Mouse (Mus musculus): ENCODE results near the gene Lck. TPM values are rescaled to one million over a fixed set of nuclear protein-coding genes. Genes with fewer than 3 reads are reported as not detected.

The Lck gene
- polyA plus RNA-seq, 1 experiment from 2014 or later, result 6.8 TPM

GRCm38 (mm10) chr4:129505511-129505910 lies 67.9 kb downstream of the Lck start:
- Histone ChIP-seq H3K27me3 (no peaks in the 10 kb centered on the region), H3K4me2 (no peak overlapping the region), H3K9me3 (replicated peaks) (no peaks in the 10 kb centered on the region), H3K27ac (no peak overlapping the region), H3K4me3 (no peak overlapping the region), H3K9ac (no peak overlapping the region), H3K4me1 (replicated peaks) (peaks cover 53% of the 10 kb centered on the region), H3K36me3 (no peaks in the 10 kb centered on the region)
- ATAC-seq (replicated peaks; ENCODE audit: insufficient number of reproducible peaks, insufficient read depth, low FRiP score, low read depth), result no peak
- 91% methylated on average over 3 of the region's 3 CpGs for WGBS

GRCm38 (mm10) chr4:129502901-129503444 lies 70.5 kb downstream of the Lck start:
- Histone ChIP-seq H3K27ac (peak overlapping the region; percentile 18), H3K4me1 (replicated peaks) (peaks cover 57% of the 10 kb centered on the region), H3K27me3 (no peaks in the 10 kb centered on the region), H3K9ac (no peak overlapping the region), H3K9me3 (replicated peaks) (no peaks in the 10 kb centered on the region), H3K4me3 (no peak overlapping the region), H3K36me3 (no peaks in the 10 kb centered on the region), H3K4me2 (no peak overlapping the region)
- ATAC-seq (replicated peaks; ENCODE audit: insufficient number of reproducible peaks, insufficient read depth, low FRiP score, low read depth), result no peak
- 48% methylated on average over 11 of the region's 11 CpGs for WGBS

GRCm38 (mm10) chr4:129502327-129502888 lies 71.0 kb downstream of the Lck start:
- no peak for ATAC-seq (replicated peaks; ENCODE audit: insufficient number of reproducible peaks, insufficient read depth, low FRiP score, low read depth)
- Histone ChIP-seq H3K36me3 (no peaks in the 10 kb centered on the region), H3K27me3 (no peaks in the 10 kb centered on the region), H3K4me3 (no peak overlapping the region), H3K9me3 (replicated peaks) (no peaks in the 10 kb centered on the region), H3K27ac (peak overlapping the region; percentile 18), H3K4me1 (replicated peaks) (peaks cover 53% of the 10 kb centered on the region), H3K4me2 (no peak overlapping the region), H3K9ac (no peak overlapping the region)
- WGBS, result 46% methylated on average over 9 of the region's 9 CpGs

- peaks cover 64% of the 10 kb centered on the region for H3K4me1 ChIP-seq (replicated peaks)
- H3K9ac ChIP-seq, result peak overlapping the region; percentile 71
- H3K36me3 ChIP-seq, result no peaks in the 10 kb centered on the region
- H3K27ac ChIP-seq, result peak overlapping the region; percentile 94
- H3K4me3 ChIP-seq, result peak overlapping the region; percentile 64
- H3K4me2 ChIP-seq, result peak overlapping the region; percentile 82
- peak; percentile 89 for ATAC-seq (replicated peaks; ENCODE audit: insufficient number of reproducible peaks, insufficient read depth, low FRiP score, low read depth)
- no peaks in the 10 kb centered on the region for H3K27me3 ChIP-seq
- WGBS, result 2% methylated on average over 46 of the region's 49 CpGs
- H3K9me3 ChIP-seq (replicated peaks), result no peaks in the 10 kb centered on the region
Measured at GRCm38 (mm10) chr4:129500607-129501566, 72.6 kb downstream of the Lck start.

GRCm38 (mm10) chr4:129500017-129500416 lies 73.4 kb downstream of the Lck start:
- no peak for ATAC-seq (replicated peaks; ENCODE audit: insufficient number of reproducible peaks, insufficient read depth, low FRiP score, low read depth)
- Histone ChIP-seq H3K36me3 (no peaks in the 10 kb centered on the region), H3K9ac (0 out of 2 replicates have a peak overlapping the region, but pooled peaks have one; percentile 71), H3K4me3 (peak overlapping the region; percentile 64), H3K27ac (peak overlapping the region; percentile 94), H3K9me3 (replicated peaks) (no peaks in the 10 kb centered on the region), H3K4me2 (peak overlapping the region; percentile 82), H3K4me1 (replicated peaks) (peaks cover 71% of the 10 kb centered on the region), H3K27me3 (no peaks in the 10 kb centered on the region)
- WGBS, result 81% methylated on average over 8 of the region's 8 CpGs

- Histone ChIP-seq H3K27me3 (no peaks in the 10 kb centered on the region), H3K4me3 (no peak overlapping the region), H3K36me3 (no peaks in the 10 kb centered on the region), H3K4me2 (no peak overlapping the region), H3K4me1 (replicated peaks) (peaks cover 66% of the 10 kb centered on the region), H3K9me3 (replicated peaks) (no peaks in the 10 kb centered on the region), H3K27ac (peak overlapping the region; percentile 94), H3K9ac (no peak overlapping the region)
- WGBS, result 30% methylated on average over 3 of the region's 3 CpGs
- no peak for ATAC-seq (replicated peaks; ENCODE audit: insufficient number of reproducible peaks, insufficient read depth, low FRiP score, low read depth)
Measured at GRCm38 (mm10) chr4:129498941-129499340, 74.5 kb downstream of the Lck start.

Small RNA genes within 50 kb of the gene (microRNA-seq; reads per million reads assigned to microRNA genes)
- gene Mir8119, result not detected

Other genes with a start within 250 kb of the Lck start
- 262 and 276 TPM in 2 replicates for gene Rbbp4, start 238.3 kb downstream of the Lck start, polyA plus RNA-seq (2015; fragmentation: Nextera tagmentation; extraction: Ambion mirVana)
- 33.1 and 43.1 TPM in 2 replicates for gene Zbtb8os, start 237.9 kb downstream of the Lck start, polyA plus RNA-seq (2015; fragmentation: Nextera tagmentation; extraction: Ambion mirVana)
- gene Zbtb8a, start 195.5 kb downstream of the Lck start, polyA plus RNA-seq (2015; fragmentation: Nextera tagmentation; extraction: Ambion mirVana), result 11.0 and 13.1 TPM in 2 replicates
- gene Zbtb8b, start 132.8 kb downstream of the Lck start, polyA plus RNA-seq (2015; fragmentation: Nextera tagmentation; extraction: Ambion mirVana), result 5.8 and 6.2 TPM in 2 replicates
- gene Bsdc1, start 112.1 kb downstream of the Lck start, polyA plus RNA-seq (2015; fragmentation: Nextera tagmentation; extraction: Ambion mirVana), result 23.1 and 27.2 TPM in 2 replicates
- not detected in 2 replicates for gene Tssk3, start 82.6 kb downstream of the Lck start, polyA plus RNA-seq (2015; fragmentation: Nextera tagmentation; extraction: Ambion mirVana)
- gene Fam229a, start 82.5 kb downstream of the Lck start, polyA plus RNA-seq (2015; fragmentation: Nextera tagmentation; extraction: Ambion mirVana), result 0.27 TPM in 1 of 2 replicates, not detected in the other
- 283 and 352 TPM in 2 replicates for gene Marcksl1, start 60.1 kb downstream of the Lck start, polyA plus RNA-seq (2015; fragmentation: Nextera tagmentation; extraction: Ambion mirVana)
- gene Hdac1, start 30.9 kb downstream of the Lck start, polyA plus RNA-seq (2015; fragmentation: Nextera tagmentation; extraction: Ambion mirVana), result 99.9 and 134 TPM in 2 replicates
- gene Fam167b, start 4.9 kb upstream of the Lck start, polyA plus RNA-seq (2015; fragmentation: Nextera tagmentation; extraction: Ambion mirVana), result 4.4 and 5.0 TPM in 2 replicates
- gene Eif3i, start 27.0 kb upstream of the Lck start, polyA plus RNA-seq (2015; fragmentation: Nextera tagmentation; extraction: Ambion mirVana), result 151 and 175 TPM in 2 replicates
- gene Tmem234, start 27.0 kb upstream of the Lck start, polyA plus RNA-seq (2015; fragmentation: Nextera tagmentation; extraction: Ambion mirVana), result 136 and 147 TPM in 2 replicates
- gene Dcdc2b, start 40.6 kb upstream of the Lck start, polyA plus RNA-seq (2015; fragmentation: Nextera tagmentation; extraction: Ambion mirVana), result 1.7 and 2.1 TPM in 2 replicates
- 19.0 and 22.9 TPM in 2 replicates for gene Iqcc, start 45.5 kb upstream of the Lck start, polyA plus RNA-seq (2015; fragmentation: Nextera tagmentation; extraction: Ambion mirVana)
- gene Ccdc28b, start 50.3 kb upstream of the Lck start, polyA plus RNA-seq (2015; fragmentation: Nextera tagmentation; extraction: Ambion mirVana), result 47.3 and 52.4 TPM in 2 replicates
- 38.4 and 50.8 TPM in 2 replicates for gene Txlna, start 67.4 kb upstream of the Lck start, polyA plus RNA-seq (2015; fragmentation: Nextera tagmentation; extraction: Ambion mirVana)
- 13.6 and 16.6 TPM in 2 replicates for gene Kpna6, start 99.1 kb upstream of the Lck start, polyA plus RNA-seq (2015; fragmentation: Nextera tagmentation; extraction: Ambion mirVana)
- 6.1 and 7.4 TPM in 2 replicates for gene Tmem39b, start 123.2 kb upstream of the Lck start, polyA plus RNA-seq (2015; fragmentation: Nextera tagmentation; extraction: Ambion mirVana)
- gene Khdrbs1, start 168.7 kb upstream of the Lck start, polyA plus RNA-seq (2015; fragmentation: Nextera tagmentation; extraction: Ambion mirVana), result 64.8 and 73.1 TPM in 2 replicates
- 347 and 442 TPM in 2 replicates for gene Ptp4a2, start 237.6 kb upstream of the Lck start, polyA plus RNA-seq (2015; fragmentation: Nextera tagmentation; extraction: Ambion mirVana)